Mouse (Mus musculus): ENCODE data around the gene Btaf1. TPM values are rescaled to one million over a fixed set of nuclear protein-coding genes. Genes with fewer than 3 reads are reported as not detected.
A peak's percentile ranks its signal among the peaks of the same experiment; 100 is the strongest.

Gene Btaf1
- polyA plus RNA-seq, 1 experiment from 2014 or later: 16.1 TPM

- ATAC-seq (ENCODE audit: insufficient number of reproducible peaks, insufficient read depth, low FRiP score, low TSS enrichment, low read depth): peak; percentile 85
- 2% methylated on average over 41 of the region's 41 CpGs for WGBS
- Histone ChIP-seq H3K9me3 (no peaks in the 10 kb centered on the region), H3K4me1 (replicated peaks) (0 out of 2 replicates have a peak, but pooled peaks cover 3% of the 10 kb centered on the region), H3K27me3 (no peaks in the 10 kb centered on the region), H3K36me3 (no peaks in the 10 kb centered on the region), H3K27ac (peak overlapping the region; percentile 74), H3K4me2 (peak overlapping the region; percentile 63), H3K9ac (replicated peaks) (peak overlapping the region; percentile 66), H3K4me3 (replicated peaks) (peak overlapping the region; percentile 48)
Measured at GRCm38 (mm10) chr19:36904211-36905007, 21.5 kb upstream of the Btaf1 start.

- H3K27ac ChIP-seq: no peak overlapping the region
- no peaks in the 10 kb centered on the region for H3K9me3 ChIP-seq
- H3K36me3 ChIP-seq: no peaks in the 10 kb centered on the region
- no peaks in the 10 kb centered on the region for H3K27me3 ChIP-seq
- WGBS: 78% methylated on average over 3 of the region's 3 CpGs
- no peak for ATAC-seq (ENCODE audit: insufficient number of reproducible peaks, insufficient read depth, low FRiP score, low TSS enrichment, low read depth)
- H3K4me3 ChIP-seq (replicated peaks): no peak overlapping the region
- H3K9ac ChIP-seq (replicated peaks): no peak overlapping the region
- no peak overlapping the region for H3K4me2 ChIP-seq
- 0 out of 2 replicates have a peak, but pooled peaks cover 3% of the 10 kb centered on the region for H3K4me1 ChIP-seq (replicated peaks)
Measured at GRCm38 (mm10) chr19:36909150-36909549, 16.7 kb upstream of the Btaf1 start.

DNA sequence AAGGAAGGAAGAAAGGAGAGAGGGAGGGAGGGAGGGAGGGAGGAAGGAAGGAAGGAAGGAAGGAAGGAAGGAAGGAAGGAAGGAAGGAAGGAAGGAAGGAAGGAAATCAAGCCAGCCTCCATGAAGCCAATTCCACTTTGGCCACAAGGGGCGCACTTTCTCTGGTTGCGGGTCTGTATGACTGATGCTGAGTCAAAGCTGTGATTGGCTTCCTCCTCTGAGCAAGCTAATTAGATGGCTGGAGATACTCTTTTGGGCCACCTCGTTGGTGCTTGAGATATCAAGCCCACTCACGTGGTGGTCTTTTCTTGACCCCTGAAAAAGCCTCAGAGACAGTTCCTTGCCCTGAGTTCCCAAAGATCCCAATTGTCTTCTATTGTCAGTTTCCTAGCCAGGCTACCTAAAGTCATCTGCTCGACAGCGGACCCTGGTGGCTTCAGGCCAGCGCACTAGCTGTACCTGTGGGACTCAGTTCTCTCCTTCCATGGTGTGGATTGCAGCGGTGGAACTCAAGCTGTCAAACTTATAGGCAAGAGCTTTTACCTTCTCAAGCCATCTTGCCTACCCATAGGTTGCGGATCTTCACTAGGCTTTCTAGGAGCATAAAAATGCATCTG lies 16.1 kb upstream of the Btaf1 start:
- no peaks in the 10 kb centered on the region for H3K9me3 ChIP-seq
- WGBS: 27% methylated on average over 9 of the region's 9 CpGs
- no peak overlapping the region for H3K27ac ChIP-seq
- H3K4me1 ChIP-seq (replicated peaks): 0 out of 2 replicates have a peak, but pooled peaks cover under 1% of the 10 kb centered on the region
- no peaks in the 10 kb centered on the region for H3K36me3 ChIP-seq
- H3K4me3 ChIP-seq (replicated peaks): no peak overlapping the region
- H3K27me3 ChIP-seq: no peaks in the 10 kb centered on the region
- ATAC-seq (ENCODE audit: insufficient number of reproducible peaks, insufficient read depth, low FRiP score, low TSS enrichment, low read depth): no peak
- H3K9ac ChIP-seq (replicated peaks): no peak overlapping the region
- no peak overlapping the region for H3K4me2 ChIP-seq

DNA sequence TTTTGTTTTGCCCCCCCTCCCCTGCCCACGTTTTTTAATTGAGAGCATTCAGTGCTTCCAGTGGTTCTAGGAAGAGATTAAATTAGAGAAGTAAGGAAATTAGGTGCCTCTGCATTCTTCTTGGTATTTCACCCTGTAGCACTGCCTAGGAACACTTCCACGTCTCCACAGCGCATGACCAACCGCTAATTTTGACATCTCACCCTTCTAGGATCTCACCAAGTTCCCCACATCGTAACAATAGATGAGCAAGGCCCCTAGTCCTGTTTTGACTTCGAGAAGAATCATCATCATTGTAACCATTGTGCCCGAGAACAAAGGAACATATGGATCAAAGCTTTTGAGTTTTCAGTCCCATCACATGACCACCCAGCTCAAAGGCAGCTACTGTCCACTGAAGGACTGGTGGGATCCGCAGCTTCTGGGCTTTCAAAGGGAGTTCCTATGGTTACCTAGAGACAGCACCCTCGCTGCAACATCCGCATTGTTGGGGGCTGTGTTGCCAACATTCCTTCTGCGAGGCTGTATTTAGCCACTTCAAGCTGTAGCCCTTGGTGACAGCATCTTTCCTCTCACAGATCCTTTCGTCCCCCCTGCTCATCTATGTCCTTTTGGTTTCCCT lies 15.3 kb upstream of the Btaf1 start:
- Histone ChIP-seq H3K36me3 (no peaks in the 10 kb centered on the region), H3K4me1 (replicated peaks) (no peaks in the 10 kb centered on the region), H3K4me2 (no peak overlapping the region), H3K27ac (no peak overlapping the region), H3K4me3 (replicated peaks) (no peak overlapping the region), H3K27me3 (no peaks in the 10 kb centered on the region), H3K9me3 (no peaks in the 10 kb centered on the region), H3K9ac (replicated peaks) (no peak overlapping the region)
- 57% methylated on average over 12 of the region's 12 CpGs for WGBS
- ATAC-seq (ENCODE audit: insufficient number of reproducible peaks, insufficient read depth, low FRiP score, low TSS enrichment, low read depth): no peak

DNA sequence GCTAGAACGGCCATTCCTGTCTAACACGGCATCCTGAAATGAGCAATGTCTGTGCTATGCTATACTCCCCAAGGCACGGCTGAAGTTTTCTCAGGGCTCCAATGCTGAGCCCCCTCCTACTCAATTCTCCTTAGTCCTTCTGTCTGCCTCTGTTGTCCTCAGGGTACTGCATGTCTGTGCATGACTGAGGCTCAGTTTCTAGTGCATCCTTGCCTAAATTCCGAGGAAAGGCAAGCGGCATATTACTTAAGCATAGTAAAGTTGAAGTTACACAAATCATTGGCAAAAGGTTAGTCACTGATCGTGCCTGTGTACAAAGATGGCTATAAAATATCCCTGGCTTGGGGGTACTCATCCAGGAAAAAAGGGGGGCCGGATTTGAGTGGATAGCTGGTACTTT lies 12.8 kb upstream of the Btaf1 start:
- Histone ChIP-seq H3K9me3 (no peaks in the 10 kb centered on the region), H3K4me3 (replicated peaks) (no peak overlapping the region), H3K27ac (no peak overlapping the region), H3K4me2 (no peak overlapping the region), H3K27me3 (no peaks in the 10 kb centered on the region), H3K36me3 (no peaks in the 10 kb centered on the region), H3K9ac (replicated peaks) (no peak overlapping the region), H3K4me1 (replicated peaks) (0 out of 2 replicates have a peak, but pooled peaks cover 3% of the 10 kb centered on the region)
- no peak for ATAC-seq (ENCODE audit: insufficient number of reproducible peaks, insufficient read depth, low FRiP score, low TSS enrichment, low read depth)
- WGBS: 77% methylated on average over 7 of the region's 7 CpGs

- WGBS: 83% methylated on average over 4 of the region's 4 CpGs
- Histone ChIP-seq H3K4me2 (no peak overlapping the region), H3K9me3 (no peaks in the 10 kb centered on the region), H3K27me3 (no peaks in the 10 kb centered on the region), H3K36me3 (no peaks in the 10 kb centered on the region), H3K27ac (no peak overlapping the region), H3K4me1 (replicated peaks) (peaks cover 6% of the 10 kb centered on the region), H3K4me3 (replicated peaks) (no peak overlapping the region), H3K9ac (replicated peaks) (no peak overlapping the region)
- ATAC-seq (ENCODE audit: insufficient number of reproducible peaks, insufficient read depth, low FRiP score, low TSS enrichment, low read depth): no peak
Measured at GRCm38 (mm10) chr19:36916206-36916605, 9.7 kb upstream of the Btaf1 start.

DNA sequence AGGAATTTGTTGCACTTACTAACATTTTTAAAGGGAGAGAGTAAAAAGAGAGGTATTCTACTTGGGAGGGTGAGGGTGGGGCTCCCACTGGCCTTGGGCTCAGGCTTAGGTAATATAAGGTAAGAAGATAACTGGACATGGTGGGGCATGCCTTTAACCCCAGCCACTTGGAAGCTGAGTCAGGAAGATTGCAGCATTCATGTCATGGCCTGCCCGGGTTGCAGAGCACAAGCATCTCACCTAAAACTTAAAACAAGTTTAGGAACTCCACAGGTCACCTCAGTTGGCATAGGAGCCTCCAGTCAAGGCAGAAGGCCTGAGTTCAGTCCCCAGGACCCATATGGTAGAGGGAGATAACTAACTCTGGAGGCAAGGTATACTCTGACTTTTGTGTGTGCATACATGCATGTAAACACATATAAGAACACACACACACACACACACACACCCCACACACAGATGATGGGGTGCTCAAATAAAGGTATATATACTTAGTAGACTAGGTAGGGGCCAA lies 8.9 kb upstream of the Btaf1 start:
- ATAC-seq (ENCODE audit: insufficient number of reproducible peaks, insufficient read depth, low FRiP score, low TSS enrichment, low read depth): no peak
- WGBS: 87% methylated on average over 1 of the region's 1 CpGs
- no peak overlapping the region for H3K4me3 ChIP-seq (replicated peaks)

DNA sequence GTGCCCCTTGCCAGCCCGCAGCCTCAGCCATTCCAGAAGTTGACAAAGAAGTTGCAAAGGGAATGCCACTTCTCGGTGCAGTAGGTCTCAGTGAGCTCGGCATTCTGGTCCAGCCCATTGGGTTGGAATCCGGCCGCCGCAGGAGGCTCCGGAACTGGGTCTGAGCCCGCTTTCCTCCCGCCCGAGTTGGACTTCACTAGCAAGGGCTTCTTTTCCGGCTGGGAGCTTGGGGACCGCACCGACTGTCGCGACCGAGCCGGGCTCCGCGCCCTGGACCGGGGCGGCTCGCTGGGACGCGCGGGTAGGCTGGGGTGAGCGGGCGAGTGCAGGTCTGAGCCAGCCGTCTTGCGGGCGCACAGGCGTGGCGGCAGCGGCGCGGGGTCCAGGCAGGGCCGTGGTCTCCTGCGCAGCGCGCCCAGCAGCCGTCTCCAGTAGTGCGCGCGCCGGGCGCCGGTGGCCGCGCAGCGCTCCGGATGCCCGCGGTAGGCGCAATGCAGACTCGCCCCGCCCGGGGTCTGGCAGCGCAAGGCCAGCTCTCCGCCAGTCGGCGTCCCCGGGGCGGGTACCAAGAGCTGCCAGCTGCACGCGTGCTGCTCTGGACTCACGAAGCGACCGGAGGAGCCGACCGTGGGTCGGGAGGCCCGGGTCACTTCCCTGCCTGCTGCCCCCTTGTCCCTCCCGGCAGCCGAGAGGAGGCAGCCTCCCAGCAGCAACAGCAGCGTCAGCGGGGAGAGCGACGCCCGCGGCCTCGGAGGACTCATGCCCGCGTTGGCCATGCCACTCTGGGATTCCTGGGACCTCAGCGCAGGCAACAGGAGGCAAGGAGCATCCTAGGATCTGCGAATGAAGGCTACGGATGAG lies 7.2 kb upstream of the Btaf1 start:
- ATAC-seq (ENCODE audit: insufficient number of reproducible peaks, insufficient read depth, low FRiP score, low TSS enrichment, low read depth): peak; percentile 87
- WGBS: under 1% methylated on average over 85 of the region's 85 CpGs
- no peaks in the 10 kb centered on the region for H3K27me3 ChIP-seq

More for the DNA sequence above, 8.9 kb upstream of the Btaf1 start:
- H3K27ac ChIP-seq: no peak overlapping the region
- no peak overlapping the region for H3K9ac ChIP-seq (replicated peaks)
- no peaks in the 10 kb centered on the region for H3K9me3 ChIP-seq
- H3K36me3 ChIP-seq: no peaks in the 10 kb centered on the region
- H3K4me2 ChIP-seq: no peak overlapping the region
- no peaks in the 10 kb centered on the region for H3K27me3 ChIP-seq
- H3K4me1 ChIP-seq (replicated peaks): peaks cover 6% of the 10 kb centered on the region

DNA sequence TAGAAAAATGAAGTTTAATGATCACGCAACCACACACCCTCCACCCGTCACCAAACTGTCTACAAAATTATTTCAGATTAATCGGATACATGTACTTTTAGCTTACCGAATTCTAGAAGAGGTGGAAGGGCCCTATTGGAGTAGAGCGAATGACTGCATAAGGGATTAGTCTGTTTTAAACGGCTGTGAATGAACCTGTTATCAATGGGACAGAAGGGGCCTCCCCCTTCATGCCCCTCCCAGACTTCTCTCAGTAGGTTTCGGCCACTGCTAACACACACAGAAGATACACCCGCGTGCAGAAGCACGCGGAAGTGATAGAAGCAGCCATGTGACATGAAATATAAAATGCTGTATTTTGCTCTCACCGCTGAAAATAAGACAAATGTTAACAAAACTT lies 6.4 kb upstream of the Btaf1 start, which contains the start of gene Fgfbp3:
TSS of gene Fgfbp3 (minus strand) at position 150 of the 400 bp plus-strand sequence.
- peak within 1 kb of the TSS; percentile 80 for H3K4me2 ChIP-seq
- no peaks in the 10 kb centered on the region for H3K27me3 ChIP-seq
- ATAC-seq (ENCODE audit: insufficient number of reproducible peaks, insufficient read depth, low FRiP score, low TSS enrichment, low read depth): no peak
- peaks cover 6% of the 10 kb centered on the region for H3K4me1 ChIP-seq (replicated peaks)
- H3K4me3 ChIP-seq (replicated peaks): peak within 1 kb of the TSS; percentile 88
- peak within 1 kb of the TSS; percentile 90 for H3K9ac ChIP-seq (replicated peaks)
- H3K27ac ChIP-seq: peak within 1 kb of the TSS; percentile 91
- H3K36me3 ChIP-seq: no peaks in the 10 kb centered on the region
- no peaks in the 10 kb centered on the region for H3K9me3 ChIP-seq
- 14% methylated on average over 12 of the region's 12 CpGs for WGBS

More for the DNA sequence above, 7.2 kb upstream of the Btaf1 start:
- Histone ChIP-seq H3K4me3 (replicated peaks) (peak overlapping the region; percentile 88), H3K4me1 (replicated peaks) (peaks cover 6% of the 10 kb centered on the region), H3K9me3 (no peaks in the 10 kb centered on the region), H3K4me2 (peak overlapping the region; percentile 80), H3K36me3 (no peaks in the 10 kb centered on the region), H3K27ac (peak overlapping the region; percentile 91), H3K9ac (replicated peaks) (peak overlapping the region; percentile 90)

DNA sequence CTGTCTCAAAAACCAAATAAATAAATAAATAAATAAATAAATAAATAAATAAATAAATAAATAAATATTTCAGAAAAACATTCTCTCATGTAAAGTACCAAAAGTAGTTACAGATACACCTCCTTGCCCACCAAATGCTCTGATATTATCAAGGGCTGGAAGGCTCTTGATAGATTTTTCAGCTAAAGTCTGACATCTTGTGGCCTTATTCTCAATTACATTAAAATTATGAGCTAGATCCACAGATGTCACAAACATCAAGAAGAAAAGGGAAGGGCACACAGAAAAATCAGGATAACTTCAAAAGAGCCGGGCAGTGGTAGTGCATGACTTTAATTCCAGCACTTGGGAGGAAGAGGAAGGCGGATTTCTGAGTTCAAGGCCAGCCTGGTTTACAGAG lies 3.9 kb upstream of the Btaf1 start:
- Histone ChIP-seq H3K9ac (replicated peaks) (no peak overlapping the region), H3K27me3 (no peaks in the 10 kb centered on the region), H3K27ac (no peak overlapping the region), H3K4me1 (replicated peaks) (peaks cover 12% of the 10 kb centered on the region), H3K4me2 (no peak overlapping the region), H3K4me3 (replicated peaks) (no peak overlapping the region), H3K9me3 (no peaks in the 10 kb centered on the region), H3K36me3 (no peaks in the 10 kb centered on the region)
- WGBS: 59% methylated on average over 2 of the region's 2 CpGs
- ATAC-seq (ENCODE audit: insufficient number of reproducible peaks, insufficient read depth, low FRiP score, low TSS enrichment, low read depth): no peak

Data from limb, embryonic 12.5 days (tissue).